Mouse (Mus musculus) spleen, postnatal 10 days (tissue): ENCODE data around the gene Zfp65.
"Not testable (repeated sequence)": the region's sequence is repeated elsewhere in the genome, so short reads cannot be mapped to it uniquely, and the experiment has no call there.

Source experiments
- DNase-seq, 2 experiments: peaks; one replicate each; pipeline ENCODE4 v3.0.0; 2021 to 2022; ENCODE audit warnings: low spot score in 2 of 2

Zfp65 gene

DNA sequence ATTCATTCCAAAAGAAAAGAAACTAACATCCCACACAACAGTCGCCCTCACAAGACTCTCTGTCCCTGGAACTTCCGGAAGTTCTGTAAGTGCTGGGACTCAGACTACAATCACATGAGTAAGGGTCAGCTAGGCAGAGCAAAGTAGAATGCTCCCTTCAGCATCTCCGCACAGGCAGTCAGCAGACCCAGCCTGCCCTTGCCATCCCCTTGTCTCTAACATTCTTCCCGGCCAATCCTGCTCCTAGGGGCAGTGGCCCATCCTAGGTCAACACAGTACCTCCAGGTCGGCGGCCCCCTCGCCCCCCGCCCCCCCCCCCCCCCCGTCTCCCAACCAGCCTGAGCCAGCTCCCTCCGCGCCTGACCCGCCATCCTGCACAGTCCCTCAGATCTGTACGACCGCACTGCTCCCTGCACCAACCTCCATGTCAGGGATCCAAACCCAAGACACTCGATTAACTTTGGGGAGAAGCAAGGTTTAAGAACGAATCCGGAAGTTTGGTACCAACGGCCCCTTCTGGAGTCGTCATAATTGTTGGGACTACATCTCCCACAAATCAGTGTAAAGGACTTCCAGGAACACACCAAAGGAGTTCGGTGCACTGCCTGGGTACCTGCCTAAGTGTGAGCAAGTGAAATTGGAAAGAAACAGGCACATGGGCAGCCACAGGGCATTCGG lies at the start of gene Zfp65:
Gene Zfp65 (minus strand): TSS at position 533 of the 678 bp plus-strand sequence.
- peak; percentile 12 to 26 for DNase-seq

DNA sequence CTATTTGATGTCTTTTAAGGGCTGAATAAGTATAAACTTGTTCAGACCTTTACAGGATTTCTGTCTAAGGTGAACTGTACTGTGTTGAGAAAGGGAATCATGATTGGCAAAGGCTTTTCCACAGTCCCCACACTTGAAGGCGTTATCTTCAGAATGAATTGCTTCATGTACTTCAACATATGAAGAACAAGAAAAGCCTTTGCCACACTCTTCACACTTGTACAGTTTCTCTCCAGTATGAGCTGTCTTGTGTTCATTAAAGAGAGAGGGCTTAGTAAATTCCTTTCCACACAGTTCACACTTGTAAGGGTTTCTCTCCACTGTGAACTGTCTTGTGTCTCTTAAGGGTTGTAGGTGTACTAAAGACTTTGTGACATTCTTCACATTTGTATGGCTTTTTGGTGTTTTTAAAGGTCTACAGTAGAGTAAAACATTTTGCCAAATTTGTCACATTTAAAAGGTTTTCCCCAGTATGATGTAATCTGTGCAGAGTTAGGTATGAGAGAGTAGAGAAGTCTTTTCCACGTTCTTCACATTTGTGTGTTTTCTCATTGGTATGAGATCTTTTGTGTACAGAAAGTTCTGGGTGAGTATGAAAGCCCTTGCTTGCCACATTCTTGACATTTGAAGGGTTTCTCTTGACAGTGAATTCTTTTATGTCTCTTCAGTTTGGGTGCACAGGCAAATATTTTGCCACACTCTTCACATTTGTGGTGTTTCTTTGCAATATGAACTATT lies 34.2 kb upstream of the Zfp65 start:
- DNase-seq = no peak

DNA sequence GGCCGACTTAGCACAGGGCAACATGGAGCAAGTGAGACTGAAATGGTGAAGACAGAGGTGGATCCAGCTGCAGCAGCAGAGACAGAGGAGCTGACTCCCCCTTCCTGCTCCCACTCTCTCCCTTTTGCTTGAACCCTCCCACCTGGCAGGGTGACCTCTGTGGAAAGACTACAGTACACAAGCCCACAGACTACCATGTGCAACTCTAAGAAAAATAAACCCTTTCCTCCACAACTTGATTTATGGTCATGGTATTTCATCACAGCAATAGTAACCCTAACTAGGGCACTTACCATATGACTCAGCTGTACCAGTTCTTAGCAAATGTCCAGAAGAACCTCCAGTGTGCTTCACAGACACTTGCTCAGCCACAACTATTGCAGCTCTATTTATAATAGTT lies 31.0 kb upstream of the Zfp65 start:
- no peak for DNase-seq

DNA sequence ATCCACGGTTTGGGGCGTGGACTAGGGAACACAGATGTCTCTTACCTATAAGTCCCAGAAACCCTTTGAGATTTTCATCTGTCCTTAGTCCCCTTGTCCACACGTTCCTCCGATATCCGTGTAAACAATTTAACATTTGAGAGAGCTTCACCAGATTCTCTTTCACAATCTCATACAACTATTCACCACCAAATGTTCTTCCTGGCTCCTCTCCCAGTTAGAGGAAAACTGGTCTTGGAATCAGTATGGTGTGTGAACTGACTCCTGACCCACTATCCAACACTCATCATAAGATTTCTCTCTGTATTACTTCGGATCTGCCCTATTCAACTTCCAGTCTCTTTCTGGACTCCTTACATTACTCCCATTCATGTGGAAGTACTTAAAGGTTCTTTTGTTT lies 26.8 kb upstream of the Zfp65 start:
- no peak for DNase-seq

DNA sequence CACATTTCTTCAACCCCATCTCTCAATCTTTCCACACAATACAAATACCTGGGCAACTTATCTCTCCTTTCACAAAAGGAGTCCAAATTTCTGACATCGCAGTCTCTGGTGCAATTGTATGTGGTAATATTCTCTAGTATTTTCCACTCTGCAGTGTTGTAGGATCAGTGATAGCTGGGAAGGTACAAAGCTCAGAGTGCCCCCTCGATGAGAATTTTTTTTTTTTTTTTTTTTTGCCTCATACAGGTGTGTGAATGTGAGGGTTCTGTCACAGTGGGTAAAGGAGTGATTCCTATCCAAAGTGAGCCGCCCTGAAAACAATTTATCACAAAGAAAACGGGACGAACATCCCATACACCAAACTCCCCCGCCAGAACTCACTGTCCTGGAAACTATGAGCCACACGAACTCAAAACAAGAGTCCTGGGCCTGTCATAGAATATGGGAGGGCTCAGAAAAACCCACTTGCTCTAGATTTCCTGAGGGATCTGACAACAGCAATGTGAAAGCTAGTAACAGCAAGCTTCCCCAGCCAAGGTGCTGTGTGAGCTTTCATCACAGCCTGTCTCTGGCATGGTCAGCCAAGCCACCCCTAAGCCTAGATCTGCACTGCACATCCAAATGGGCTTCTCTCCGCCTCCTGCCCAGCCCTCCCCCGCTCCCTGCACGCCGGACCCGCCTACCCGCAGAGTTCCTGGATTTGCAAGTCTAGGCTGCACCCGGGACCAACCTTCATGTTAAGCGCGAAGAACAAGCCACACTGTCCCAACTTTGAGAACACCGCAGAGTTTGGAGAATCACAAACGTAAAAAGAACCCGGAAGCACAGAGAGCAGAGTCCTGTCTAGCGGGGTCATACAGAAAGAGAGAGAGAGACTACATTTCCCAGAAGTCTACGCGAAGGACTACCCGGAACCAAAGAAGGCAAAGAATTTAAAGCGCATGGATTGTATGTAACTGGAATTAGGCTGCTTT lies 25.6 kb upstream of the Zfp65 start, which contains the start of gene Zfp85:
Gene Zfp85 (minus strand): TSS at position 896 of the 974 bp plus-strand sequence.
- DNase-seq = peak; percentile 41 to 57

DNA sequence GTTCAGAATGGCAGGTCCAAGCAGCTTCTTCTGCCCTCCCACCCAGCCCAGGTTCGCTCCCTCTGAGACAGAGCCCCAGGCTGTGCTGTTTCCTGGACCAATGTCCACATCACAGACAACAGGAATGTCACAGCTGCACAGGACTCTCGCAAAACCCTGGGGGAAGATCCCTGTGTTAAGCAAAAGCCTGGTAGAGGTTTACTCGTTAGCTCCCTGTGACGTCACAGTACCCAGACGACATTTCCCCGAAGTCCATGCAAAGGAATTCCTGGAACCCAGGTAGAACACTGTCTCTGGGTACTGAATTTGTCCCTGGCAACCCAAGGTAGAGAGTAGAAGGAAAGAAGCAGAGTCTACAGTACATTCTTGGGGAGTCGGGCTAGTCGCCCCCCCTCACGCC lies 14.9 kb upstream of the Zfp65 start:
- no peak for DNase-seq

DNA sequence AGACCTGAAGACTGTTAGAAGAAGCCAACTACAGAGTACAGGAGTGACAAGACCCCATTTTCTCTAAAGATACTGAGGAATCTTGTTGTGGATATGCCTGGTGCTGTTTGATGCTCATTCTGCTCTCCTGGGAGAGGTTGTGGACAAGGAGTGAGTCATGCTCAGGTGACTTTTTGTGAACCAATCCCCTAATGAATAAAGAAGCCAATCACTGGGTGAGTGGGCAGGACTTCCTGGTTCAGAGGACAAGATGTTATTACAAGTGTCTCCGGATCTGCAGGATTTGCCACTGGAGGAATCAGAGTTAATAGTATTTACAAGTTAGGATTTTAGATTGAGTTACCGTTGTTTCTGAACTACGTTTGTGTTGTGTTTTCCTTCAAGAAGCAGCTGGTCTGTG lies 14.0 kb upstream of the Zfp65 start:
- DNase-seq = no peak

DNA sequence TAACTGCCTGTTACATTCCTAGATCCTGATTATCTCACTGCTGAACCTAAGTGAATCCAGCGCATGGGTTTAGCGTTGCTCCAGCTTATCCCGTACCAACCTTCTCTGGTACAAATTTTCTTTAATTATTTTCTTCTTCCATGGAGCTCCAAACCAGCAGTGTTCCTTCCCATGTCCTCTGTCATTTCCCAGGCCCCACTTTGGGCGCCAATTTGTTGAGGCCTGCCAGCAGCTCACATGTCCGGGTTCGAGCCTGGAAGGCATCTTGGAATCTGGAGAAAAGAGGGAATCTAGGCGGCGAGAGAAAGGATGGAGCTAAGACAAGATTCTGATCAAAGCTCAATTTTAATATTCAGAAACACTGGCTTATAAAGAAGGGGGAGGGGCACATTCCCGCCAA lies 5.4 kb upstream of the Zfp65 start:
- not testable (repeated sequence) for DNase-seq

DNA sequence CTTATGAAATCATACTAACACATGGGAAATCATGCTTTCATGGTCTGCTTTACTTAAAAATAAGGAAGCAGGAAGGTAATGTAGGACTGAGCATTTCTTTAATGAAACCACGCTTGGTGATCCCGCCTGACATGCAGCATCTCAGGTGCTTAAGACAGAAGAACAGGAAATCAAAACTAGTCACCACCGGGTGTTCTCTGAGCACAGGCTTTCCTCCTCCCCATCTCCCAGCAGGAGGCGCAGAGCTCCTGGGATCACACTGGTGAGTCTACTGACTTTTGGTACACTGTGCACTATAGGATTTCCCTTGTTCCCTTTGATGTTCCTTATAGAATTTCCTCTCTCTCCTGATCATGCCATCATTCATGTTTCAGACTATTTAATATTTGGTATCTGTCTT lies 468 bp upstream of the Zfp65 start:
- not testable (repeated sequence) for DNase-seq

DNA sequence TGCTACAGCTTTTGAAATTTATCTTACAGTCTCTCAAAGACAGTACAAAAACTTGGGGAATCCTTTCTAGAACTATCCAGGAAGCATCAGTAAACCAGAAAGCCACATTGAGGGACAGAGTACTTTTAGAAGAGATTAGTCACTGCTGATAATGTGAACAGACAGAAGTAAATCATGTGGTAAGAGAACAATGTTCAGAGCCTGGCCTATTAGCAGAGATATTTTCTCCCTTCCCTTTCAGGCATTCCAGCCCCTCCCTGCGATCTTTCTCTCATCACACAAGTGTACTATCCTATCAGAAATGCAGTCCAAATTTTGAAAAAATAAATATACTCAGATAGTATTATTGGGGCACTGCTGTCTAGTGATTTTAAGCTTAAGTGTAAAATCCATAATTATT lies 867 bp downstream of the Zfp65 start:
- no peak for DNase-seq

DNA sequence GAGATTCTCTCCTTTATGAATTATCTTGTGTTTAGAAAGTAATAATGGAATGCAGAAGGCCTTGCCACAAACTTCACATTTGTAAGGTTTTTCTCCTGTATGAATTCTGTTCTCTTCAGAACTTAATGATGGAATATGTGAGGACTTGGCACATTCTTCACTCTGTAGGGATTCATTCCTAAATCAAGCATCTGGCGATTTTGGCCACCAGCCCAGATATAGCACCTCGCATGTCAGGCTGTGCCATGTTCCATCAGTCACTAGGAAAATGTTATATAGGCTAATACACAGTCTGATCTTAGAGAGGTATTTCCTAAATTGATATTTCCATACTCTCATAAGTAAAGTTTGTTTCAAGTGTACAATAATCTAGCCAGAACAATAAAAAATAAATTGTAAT lies 3.6 kb downstream of the Zfp65 start:
- DNase-seq = not testable (repeated sequence)

DNA sequence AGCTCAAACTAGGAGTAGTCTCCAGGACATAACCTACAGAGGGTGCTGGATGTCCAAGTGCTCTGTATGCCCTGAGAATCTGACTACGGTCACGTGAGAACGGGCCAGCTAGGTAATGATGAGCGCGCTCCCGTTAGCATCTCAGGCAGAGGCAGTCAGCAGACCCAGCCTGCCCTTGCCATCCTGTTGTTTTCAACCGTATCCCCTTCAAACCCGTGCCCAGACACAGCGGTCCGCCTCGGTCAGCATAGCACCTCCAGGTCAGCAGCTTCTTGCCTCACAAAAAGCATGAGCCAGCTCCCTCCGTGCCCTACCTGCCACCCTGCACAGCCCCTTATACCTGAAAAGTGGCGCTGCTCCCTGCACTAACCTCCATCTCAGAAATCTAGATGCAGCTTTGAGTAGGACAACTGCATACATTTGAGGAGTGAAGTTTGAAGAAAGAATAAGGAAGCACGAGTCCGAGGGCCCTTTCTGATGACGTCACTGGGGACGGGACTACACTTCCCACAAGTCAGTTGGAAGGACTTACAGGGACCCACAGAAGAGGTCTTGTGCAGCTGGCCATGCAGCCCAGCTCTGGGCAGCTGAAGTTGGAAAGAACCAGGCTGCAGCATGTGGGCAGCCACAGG lies 5.0 kb downstream of the Zfp65 start:
- peak; percentile 66 to 89 for DNase-seq

DNA sequence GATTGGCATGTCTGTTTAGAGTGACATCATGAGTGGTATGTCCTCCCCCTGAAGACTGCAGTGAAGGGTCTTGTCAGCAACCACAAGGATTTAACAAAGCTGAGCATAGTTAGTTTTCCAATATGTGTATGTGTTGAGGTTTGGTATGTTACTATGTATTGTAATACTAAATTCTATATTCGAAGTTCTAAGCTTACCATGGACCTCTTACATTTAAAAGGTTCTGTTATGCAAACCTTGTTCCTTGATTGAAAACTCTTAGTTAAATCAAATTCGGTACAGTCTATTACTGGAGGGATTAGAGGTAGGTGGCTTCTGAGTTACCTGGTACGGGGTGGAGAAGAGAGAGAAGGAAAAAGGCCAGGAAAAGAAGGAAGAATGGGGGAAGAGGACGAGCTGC lies 42.0 kb downstream of the Zfp65 start, which contains the start of gene Zfp738:
Gene Zfp738 (minus strand): TSS at position 101 of the 400 bp plus-strand sequence.
- DNase-seq = no peak

DNA sequence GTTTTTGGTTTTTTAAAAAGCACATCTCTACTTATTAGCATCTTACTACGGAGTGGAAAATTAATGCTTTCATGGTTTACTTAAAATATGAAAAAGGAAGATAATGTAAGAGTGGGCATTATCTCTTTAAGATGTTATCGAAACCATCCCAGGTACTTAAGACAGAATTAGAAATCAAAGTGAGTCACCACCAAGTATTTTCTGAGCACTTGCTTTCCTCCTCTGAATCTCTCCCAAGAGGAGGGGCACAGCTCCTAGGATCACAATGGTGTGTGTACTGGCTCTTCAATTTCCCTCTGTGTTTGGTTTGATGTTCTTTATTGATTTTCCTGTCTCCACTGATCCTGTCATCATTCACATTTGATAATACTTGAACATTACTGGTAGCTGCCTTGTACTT lies 45.1 kb downstream of the Zfp65 start:
- DNase-seq = not testable (repeated sequence)

DNA sequence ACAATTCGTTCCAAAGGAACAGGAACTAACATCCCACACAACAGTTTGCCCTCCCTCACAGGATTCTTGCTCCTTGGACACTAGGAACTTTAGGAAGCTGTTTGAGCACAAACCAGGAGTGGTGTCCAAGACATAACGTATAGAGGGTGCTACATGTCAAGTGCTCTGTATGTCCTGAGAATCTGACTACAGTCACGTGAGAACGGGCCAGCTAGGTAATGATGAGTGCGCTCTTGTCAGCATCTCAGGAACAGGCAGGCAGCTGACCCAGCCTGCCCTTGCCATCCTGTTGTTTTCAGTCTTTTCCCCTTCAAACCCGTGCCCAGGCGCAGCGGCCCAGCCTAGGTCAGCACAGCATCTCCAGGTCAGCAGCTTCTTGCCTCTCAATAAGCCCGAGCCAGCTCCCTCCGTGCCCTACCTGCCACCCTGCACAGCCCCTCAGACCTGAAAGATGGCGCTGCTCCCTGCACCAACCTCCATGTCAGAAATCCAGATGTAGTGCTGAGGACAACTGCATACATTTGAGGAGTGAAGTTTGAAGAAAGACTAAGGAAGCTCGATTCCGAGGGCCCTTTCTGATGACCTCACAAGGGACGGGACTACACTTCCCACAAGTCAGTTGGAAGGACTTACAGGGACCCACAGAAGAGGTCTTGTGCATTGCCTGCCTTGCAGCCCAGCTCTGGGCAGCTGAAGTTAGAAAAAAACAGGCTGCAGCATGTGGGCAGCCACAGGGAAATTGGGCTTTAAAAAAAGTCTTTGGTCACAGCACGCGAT lies 45.8 kb downstream of the Zfp65 start:
- peak; percentile 57 to 82 for DNase-seq

DNA sequence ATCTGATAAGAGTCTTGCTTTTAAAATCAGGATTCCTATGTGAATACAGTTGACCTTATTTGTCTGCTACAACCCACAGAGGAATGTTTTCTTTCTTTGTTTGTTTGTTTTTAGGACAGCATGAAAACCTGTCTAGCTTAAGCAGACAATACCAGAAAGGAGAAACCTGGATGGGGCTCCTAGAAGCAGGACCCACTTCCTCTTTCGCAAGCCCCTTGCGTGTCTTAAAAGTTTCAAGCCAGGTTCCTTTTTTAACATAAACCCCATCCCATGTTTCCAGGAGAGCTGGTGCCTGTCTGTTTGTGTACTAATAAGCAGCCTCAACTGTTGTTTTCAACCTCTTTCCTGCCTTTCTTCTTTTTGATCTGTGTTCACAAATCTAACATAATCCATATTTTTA lies 54.1 kb downstream of the Zfp65 start:
- DNase-seq = no peak
